42 mouse cellular contexts compared by ENCODE assay signal in the genomic region with DNA sequence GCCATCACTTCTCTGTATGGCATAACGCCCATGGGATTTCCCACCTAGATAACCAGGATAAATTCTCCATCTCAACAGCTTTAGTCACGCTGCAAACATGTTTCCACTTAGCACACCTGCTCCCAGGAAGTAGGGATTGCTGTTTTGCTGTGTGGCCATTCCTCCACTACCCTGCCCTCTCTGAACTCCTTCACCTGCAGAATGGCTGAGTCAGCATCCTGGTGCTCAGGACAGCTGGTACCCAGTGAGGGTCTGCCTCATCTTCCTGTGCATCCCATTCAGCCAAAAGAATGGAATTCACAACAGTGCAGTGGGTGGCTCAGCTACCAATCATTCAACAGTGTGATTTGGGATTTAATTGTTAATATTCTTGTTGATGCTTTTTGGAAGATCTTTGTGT. TPM values are rescaled to one million over a fixed set of nuclear protein-coding genes. Genes with fewer than 3 reads are reported as not detected.
"Had no signal": no experiment of that assay in that cellular context is flagged by ENCODE, and none has a peak within 500 bp of the region (broad histone marks: within the 10 kb centered on the region; RNA-seq: fewer than 3 reads in every experiment).

No protein-coding gene starts in this region.

- H3K27me3 ChIP-seq: heart, embryonic 12.5 days; heart, embryonic 13.5 days; hindbrain, embryonic 12.5 days; hindbrain, embryonic 13.5 days; hindbrain, embryonic 15.5 days; intestine, embryonic 15.5 days; kidney, embryonic 15.5 days had no signal

- H3K4me1 ChIP-seq: heart, embryonic 12.5 days; heart, embryonic 13.5 days; heart, embryonic 15.5 days; hindbrain, embryonic 10.5 days; hindbrain, embryonic 12.5 days; hindbrain, embryonic 13.5 days; hindbrain, embryonic 15.5 days; intestine, embryonic 15.5 days; kidney, embryonic 15.5 days had no signal

- H3K9me3 ChIP-seq: heart, embryonic 12.5 days; heart, embryonic 13.5 days; heart, embryonic 15.5 days; hindbrain, embryonic 10.5 days; hindbrain, embryonic 12.5 days; hindbrain, embryonic 13.5 days; hindbrain, embryonic 15.5 days; intestine, embryonic 15.5 days; kidney, embryonic 15.5 days had no signal

- H3K27ac ChIP-seq: heart, embryonic 13.5 days; heart, embryonic 15.5 days; hindbrain, embryonic 10.5 days; hindbrain, embryonic 12.5 days; hindbrain, embryonic 13.5 days; hindbrain, embryonic 14.5 days; hindbrain, embryonic 15.5 days; hindbrain, postnatal 0 days; intestine, embryonic 15.5 days; kidney, embryonic 15.5 days; kidney, postnatal 0 days; layer of hippocampus, adult 2 months; left cerebral cortex, adult 2 months had no signal

- DNase-seq: heart, postnatal 10 days; heart, postnatal 14 days; heart, postnatal 36 days; heart, postnatal 4 days; kidney, adult 11 months; kidney, adult 18-20 months; kidney, adult 2 months; kidney, adult 8-10 months; kidney, adult 9 months; kidney, postnatal 10 days; kidney, postnatal 14 days; kidney, postnatal 25 days; kidney, postnatal 36 days; kidney, postnatal 4 days; layer of hippocampus, adult 9-11 months; layer of hippocampus, postnatal 36 days had no signal

- H3K9ac ChIP-seq: heart, embryonic 12.5 days; heart, embryonic 13.5 days; heart, embryonic 15.5 days; hindbrain, embryonic 12.5 days; hindbrain, embryonic 13.5 days; hindbrain, embryonic 14.5 days; hindbrain, embryonic 15.5 days; intestine, embryonic 15.5 days; kidney, embryonic 15.5 days had no signal

- H3K4me2 ChIP-seq: heart, embryonic 12.5 days; heart, embryonic 13.5 days; heart, embryonic 15.5 days; hindbrain, embryonic 12.5 days; hindbrain, embryonic 13.5 days; hindbrain, embryonic 14.5 days; hindbrain, embryonic 15.5 days; intestine, embryonic 15.5 days; kidney, embryonic 15.5 days had no signal

- ATAC-seq: hindbrain, embryonic 16.5 days; hindbrain, postnatal 0 days; inflammation-experienced regulatory T-cells, adult 6 months; intestine, embryonic 15.5 days; intestine, embryonic 16.5 days; intestine, postnatal 0 days had no signal

- H3K4me3 ChIP-seq: heart, embryonic 12.5 days; heart, embryonic 13.5 days; heart, embryonic 15.5 days; hindbrain, embryonic 10.5 days; hindbrain, embryonic 12.5 days; hindbrain, embryonic 13.5 days; hindbrain, embryonic 15.5 days; intestine, embryonic 15.5 days; kidney, embryonic 15.5 days; layer of hippocampus, adult 2 months; left cerebral cortex, adult 2 months had no signal

- H3K36me3 ChIP-seq: heart, embryonic 12.5 days; heart, embryonic 13.5 days; heart, embryonic 15.5 days; hindbrain, embryonic 10.5 days; hindbrain, embryonic 12.5 days; hindbrain, embryonic 13.5 days; hindbrain, embryonic 15.5 days; intestine, embryonic 15.5 days; kidney, embryonic 15.5 days had no signal

RNA-seq across cellular contexts. Expression of a gene that starts 14.6 kb away (rescaled TPM):
- total RNA-seq: heart, postnatal 10 days; heart, postnatal 25 days; heart, postnatal 36 days; heart, postnatal 4 days; hematopoietic stem cell, adult 5-6 weeks; layer of hippocampus, adult 8-10 months; layer of hippocampus, postnatal 36 days had no signal
- polyA plus RNA-seq: heart, embryonic 14.5 days; inflammation-experienced regulatory T-cells, adult 6 months; intestine, embryonic 14.5 days; kidney, adult 2 months; kidney, embryonic 14.5 days; kidney, embryonic 16.5 days had no signal

RNA-seq across cellular contexts. Expression of a gene that starts 43.6 kb away (rescaled TPM):
- total RNA-seq: heart, postnatal 25 days; heart, postnatal 36 days; hematopoietic stem cell, adult 5-6 weeks had no signal
- polyA plus RNA-seq: heart, embryonic 12.5 days; heart, embryonic 14.5 days; heart, postnatal 0 days; inflammation-experienced regulatory T-cells, adult 6 months had no signal
